Mouse (Mus musculus) adrenal gland, postnatal 4 days (tissue): ENCODE measurements around the gene Ogg1. TPM values are rescaled to one million over a fixed set of nuclear protein-coding genes. Genes with fewer than 3 reads are reported as not detected.
A peak's percentile ranks its signal among the peaks of the same experiment; 100 is the strongest.
"Not testable (repeated sequence)": the region's sequence is repeated elsewhere in the genome, so short reads cannot be mapped to it uniquely, and the experiment has no call there.

Source experiments
- DNase-seq, 2 experiments: peaks; one replicate each; pipeline ENCODE4 v3.0.0; 2021 to 2022; ENCODE audit warnings: low spot score in 2 of 2, mixed read lengths in 2 of 2
- total RNA-seq, 2 experiments: library from RNA; stranded (reverse); gene quantifications; 2 replicates each; pipeline ENCODE4 v1.2.3; 2021

The Ogg1 gene
- total RNA-seq, 2 experiments from 2014 or later: 14.5 to 18.7 TPM

DNA sequence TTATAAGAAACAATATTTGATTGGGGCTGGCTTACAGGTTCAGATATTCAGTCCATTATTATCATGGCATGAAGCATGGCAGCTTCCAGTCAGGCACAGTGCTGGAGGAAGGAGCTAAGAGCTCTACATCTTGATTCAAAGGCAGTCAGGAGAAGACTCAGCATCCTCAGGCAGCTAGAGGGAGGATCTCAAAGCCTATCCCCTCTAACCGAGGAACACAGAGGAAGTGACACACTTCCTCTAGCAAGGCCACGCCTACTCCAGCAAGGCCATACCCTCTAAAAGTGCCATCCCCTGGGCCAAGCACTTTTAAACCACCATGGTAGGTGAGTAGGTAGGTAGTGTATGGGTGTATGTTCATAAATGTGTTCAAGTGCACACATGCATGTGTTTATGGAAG is 3.8 kb downstream of the Ogg1 start:
- no peak for DNase-seq

- DNase-seq: no peak
Measured at GRCm38 (mm10) chr6:113331721-113332120, 4.9 kb downstream of the Ogg1 start.

- DNase-seq: not testable (repeated sequence)
Measured at GRCm38 (mm10) chr6:113332734-113333133, 6.0 kb downstream of the Ogg1 start.

DNA sequence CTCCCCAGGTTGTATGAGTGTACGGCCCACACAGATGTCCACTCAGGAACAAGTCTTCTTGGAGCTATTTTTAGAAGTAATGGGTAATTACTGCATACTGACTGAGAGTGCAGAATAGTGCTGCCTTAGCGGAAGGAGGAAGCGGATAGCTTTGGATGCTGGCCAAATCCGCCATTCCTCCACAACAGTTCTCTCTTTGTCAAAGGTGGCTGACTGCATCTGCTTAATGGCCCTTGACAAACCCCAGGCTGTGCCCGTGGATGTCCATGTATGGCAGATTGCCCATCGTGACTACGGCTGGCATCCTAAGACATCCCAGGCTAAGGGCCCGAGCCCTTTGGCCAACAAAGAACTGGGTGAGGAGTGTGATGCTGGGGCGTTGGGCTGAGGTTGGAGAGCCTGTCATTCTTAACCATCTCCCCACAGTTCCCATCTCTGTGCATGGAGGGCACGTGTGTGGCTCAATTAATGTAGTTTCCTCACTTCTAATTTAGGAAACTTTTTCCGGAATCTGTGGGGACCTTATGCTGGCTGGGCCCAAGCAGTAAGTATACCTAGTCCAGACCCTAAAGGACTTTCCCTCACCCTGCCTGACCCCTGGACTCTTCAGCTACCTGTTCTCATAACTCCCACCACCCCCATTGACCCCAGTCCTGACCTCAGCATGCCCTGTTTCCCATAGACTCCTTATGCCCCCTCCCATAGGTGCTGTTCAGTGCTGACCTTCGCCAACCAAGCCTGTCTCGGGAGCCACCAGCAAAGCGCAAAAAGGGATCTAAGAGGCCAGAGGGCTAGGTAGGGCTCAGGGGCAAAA is 6.6 kb downstream of the Ogg1 start:
- DNase-seq: no peak

DNA sequence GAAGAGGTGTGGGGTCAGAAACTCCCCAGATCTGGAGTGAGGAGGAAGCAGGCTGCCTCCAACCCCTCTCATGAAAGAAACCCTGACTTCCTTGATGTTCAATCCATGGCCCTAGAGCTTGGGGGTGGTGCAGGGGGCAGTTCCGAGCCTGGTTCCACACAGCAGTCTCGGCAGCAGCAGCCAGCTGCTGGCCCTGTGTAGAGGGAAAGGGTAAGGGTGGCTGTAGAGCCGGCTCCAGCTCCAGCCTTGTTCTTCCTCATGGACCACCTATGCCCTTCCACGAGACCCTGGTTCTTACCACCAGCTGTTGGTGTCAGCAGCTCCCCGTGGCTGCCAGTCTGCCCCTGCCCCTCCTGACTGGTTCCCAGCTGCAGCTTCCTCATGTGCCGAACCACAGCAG is 7.4 kb downstream of the Ogg1 start:
- no peak for DNase-seq

- no peak for DNase-seq
Measured at GRCm38 (mm10) chr6:113336852-113337620, 10.3 kb downstream of the Ogg1 start.

- DNase-seq: no peak
Measured at GRCm38 (mm10) chr6:113341574-113341973, 14.8 kb downstream of the Ogg1 start.

DNA sequence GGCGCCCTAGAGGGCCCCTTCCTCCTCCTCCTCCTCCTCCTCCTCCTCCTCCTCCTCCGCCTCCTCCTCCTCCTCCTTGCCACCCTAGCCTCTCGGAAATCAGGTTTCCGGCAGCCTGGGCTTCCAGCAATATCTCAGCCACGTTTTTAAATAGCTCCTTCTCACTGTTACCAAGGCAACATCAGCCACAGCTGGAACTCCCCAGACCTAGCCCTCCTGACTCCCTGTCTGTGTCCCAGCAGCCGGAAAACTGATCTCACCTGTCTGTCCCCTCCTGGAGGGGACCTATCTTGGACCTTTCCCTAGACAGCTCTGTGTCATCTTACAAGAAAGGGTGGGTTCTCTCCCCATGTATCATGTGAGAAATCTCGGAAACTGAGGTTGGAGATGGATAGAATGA is 15.5 kb downstream of the Ogg1 start:
- DNase-seq: no peak

- DNase-seq: peak; percentile 62 to 63
Measured at GRCm38 (mm10) chr6:113343177-113344092, 16.7 kb downstream of the Ogg1 start, which contains the start of gene Camk1. Camk1 (minus strand) TSS chr6:113343984.

- peak in 1 of 2 experiments; percentile 33 for DNase-seq
Measured at GRCm38 (mm10) chr6:113344321-113344720, 17.5 kb downstream of the Ogg1 start.

DNA sequence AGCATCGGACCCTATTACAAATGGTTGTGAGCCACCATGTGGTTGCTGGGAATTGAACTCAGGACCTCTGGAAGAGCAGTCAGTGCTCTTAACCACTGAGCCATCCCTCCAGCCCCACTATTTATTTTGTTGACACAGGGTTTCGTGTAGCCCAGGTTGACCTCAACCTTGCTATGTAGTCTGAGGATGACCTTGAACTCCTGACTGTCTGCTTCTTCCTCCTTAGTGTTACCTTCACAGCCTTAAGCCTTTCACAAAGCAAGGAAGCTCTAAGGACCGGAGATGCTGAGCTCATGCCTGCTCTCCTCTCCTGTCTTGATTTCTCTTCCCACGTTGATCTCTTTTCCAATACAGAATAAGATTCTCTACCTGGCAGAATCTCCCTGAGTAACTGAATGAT is 20.1 kb downstream of the Ogg1 start:
- no peak for DNase-seq

- no peak for DNase-seq
Measured at GRCm38 (mm10) chr6:113350538-113350937, 23.8 kb downstream of the Ogg1 start.

GRCm38 (mm10) chr6:113351161-113351560 is 24.4 kb downstream of the Ogg1 start:
- DNase-seq: no peak

DNA sequence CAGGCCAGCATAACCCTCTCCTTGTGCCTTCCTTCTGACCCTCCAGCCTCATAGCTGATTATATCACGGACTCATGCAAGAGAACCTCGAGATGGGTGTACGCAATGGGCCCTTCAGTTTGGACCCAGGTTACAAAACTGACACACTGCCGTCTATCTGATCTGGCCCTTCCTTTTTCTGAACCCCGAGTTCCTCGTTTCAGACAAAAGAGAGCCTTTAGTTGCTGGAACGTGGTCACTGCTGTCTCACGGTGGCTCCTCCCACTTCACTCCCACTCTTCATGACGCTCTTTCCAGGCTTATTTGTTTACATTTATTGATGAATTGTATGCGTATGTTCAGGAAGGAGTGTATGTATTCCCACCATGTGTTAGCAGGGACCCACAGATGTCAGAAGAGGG is 24.9 kb downstream of the Ogg1 start:
- no peak for DNase-seq

- no peak for DNase-seq
Measured at GRCm38 (mm10) chr6:113352820-113353219, 26.0 kb downstream of the Ogg1 start.

DNA sequence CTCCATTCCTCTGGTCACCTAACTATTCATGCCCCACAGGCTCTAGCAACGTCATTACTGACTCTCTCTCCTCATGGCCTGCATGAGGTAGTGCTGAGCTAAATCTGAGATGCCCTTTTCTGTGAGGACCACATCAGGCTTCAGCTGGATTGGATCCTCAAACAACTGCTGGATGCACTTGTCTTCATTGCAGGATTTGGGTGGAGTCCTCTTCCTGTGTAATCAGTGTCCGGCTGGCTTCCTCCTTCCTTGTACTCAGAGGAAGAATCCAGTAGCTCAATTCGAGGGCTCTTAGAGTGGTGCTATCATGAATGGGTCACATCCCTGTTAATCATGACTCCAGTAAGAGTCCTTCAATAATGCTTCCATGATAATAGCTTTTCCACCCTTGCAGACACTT is 26.9 kb downstream of the Ogg1 start:
- no peak for DNase-seq

- no peak for DNase-seq
Measured at GRCm38 (mm10) chr6:113361476-113361875, 34.7 kb downstream of the Ogg1 start.

DNA sequence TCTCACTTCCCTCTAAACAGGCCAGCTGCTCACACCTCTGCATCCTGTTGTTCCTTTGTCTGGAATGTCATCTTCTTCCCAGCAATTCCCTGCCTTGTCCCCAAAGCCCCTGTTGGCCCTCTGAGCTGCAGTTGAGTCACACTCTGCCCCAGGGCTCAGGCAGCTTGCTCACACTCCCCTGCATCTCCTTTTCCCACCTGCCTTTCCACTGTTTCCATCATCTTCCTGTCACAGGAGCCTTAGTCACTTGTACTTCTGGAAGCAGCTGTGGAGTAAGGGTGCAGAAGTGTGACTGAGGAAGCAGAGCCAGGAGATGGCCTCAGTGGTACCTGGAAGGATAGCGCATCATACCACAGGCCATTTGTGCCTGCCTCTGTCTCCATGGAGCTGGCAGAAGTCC is 35.5 kb downstream of the Ogg1 start:
- no peak for DNase-seq

DNA sequence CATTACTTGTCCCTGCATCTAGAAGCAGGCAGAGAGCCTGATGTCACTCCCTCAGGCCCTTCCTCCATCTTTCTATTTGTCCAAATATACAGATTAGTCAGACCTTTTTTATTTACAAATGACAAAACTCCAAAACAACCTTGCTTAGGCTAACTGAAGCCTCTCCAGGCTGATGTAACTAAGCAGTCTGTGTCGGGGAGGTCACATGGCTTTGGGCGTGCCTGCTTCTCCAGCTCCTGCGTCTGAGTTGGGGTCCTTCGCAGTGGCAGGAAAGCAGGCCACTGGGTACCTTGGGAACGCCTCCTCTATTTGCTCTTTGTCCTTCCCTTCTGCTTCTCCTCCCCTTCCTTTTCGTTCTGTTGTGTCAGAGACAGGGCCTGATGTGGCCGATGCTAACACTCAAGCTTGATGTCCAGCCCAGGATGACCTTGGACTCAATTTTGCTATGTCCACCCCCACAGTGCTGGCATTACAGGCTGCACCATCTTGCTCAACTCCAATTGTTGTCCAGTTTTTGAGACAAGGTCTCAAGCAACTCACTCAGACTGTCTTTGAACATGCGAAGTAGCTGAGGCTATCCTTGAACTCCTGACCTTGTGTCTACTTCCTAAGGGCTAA is 37.9 kb downstream of the Ogg1 start:
- no peak for DNase-seq

DNA sequence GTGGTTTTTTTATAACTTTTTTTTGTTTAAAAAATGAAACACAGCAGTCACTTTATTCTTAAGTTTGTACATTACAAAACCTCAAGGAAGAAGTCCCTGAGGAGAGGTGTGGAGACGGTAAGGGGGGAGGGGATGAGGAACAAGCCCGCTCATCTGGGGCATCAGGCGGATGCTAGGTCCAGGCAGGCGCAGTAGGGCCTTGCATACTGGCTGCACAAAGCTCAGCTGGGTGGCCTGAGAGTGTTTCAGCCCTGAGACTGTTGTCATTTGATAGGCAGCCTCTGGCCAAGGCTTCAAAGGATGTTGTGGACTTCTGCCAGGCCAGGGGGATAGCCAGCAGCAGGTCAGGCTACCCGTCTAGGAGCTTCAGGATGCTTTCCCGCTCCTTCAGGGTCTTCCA is 39.9 kb downstream of the Ogg1 start:
- DNase-seq: no peak

GRCm38 (mm10) chr6:113367574-113367973 is 40.8 kb downstream of the Ogg1 start:
- no peak for DNase-seq
